Mouse (Mus musculus) cerebellum, adult (tissue): ENCODE results near the gene Nhlrc3.

Experiments used
- ATAC-seq: cut with Nextera tagmentation; 2 replicates; pipeline ENCODE4 v1.9.2; 2017; ENCODE audit warnings: mild to moderate bottlenecking, moderate library complexity, mixed read lengths; ENCODE audit not compliant: insufficient number of reproducible peaks, low FRiP score, low TSS enrichment

Nhlrc3 gene

GRCm38 (mm10) chr3:53454984-53455383 lies 8.1 kb downstream of the Nhlrc3 start:
- ATAC-seq: no peak

GRCm38 (mm10) chr3:53454561-53454960 lies 8.6 kb downstream of the Nhlrc3 start:
- no peak for ATAC-seq

- no peak for ATAC-seq
These were observed 9.1 kb downstream of the Nhlrc3 start for GRCm38 (mm10) chr3:53454005-53454404.

- ATAC-seq: no peak
These were observed 9.8 kb downstream of the Nhlrc3 start for GRCm38 (mm10) chr3:53453346-53453745.

GRCm38 (mm10) chr3:53452351-53452750 lies 10.8 kb downstream of the Nhlrc3 start:
- ATAC-seq: no peak

GRCm38 (mm10) chr3:53450666-53451065 lies 12.5 kb downstream of the Nhlrc3 start:
- ATAC-seq: peak; percentile 51; the same call in 1 of the 2 replicates

GRCm38 (mm10) chr3:53448208-53448607 lies 14.9 kb downstream of the Nhlrc3 start:
- peak; percentile 65 for ATAC-seq

- no peak for ATAC-seq
These were observed 16.3 kb downstream of the Nhlrc3 start for GRCm38 (mm10) chr3:53446801-53447200.

- no peak for ATAC-seq
These were observed 17.6 kb downstream of the Nhlrc3 start for GRCm38 (mm10) chr3:53445540-53445939.

GRCm38 (mm10) chr3:53436550-53436949 lies 26.6 kb downstream of the Nhlrc3 start:
- no peak for ATAC-seq

- ATAC-seq: no peak
These were observed 28.5 kb downstream of the Nhlrc3 start for GRCm38 (mm10) chr3:53434610-53435009.

GRCm38 (mm10) chr3:53423576-53423975 lies 39.6 kb downstream of the Nhlrc3 start:
- peak; percentile 26; the same call in 1 of the 2 replicates for ATAC-seq

- ATAC-seq: no peak
These were observed 40.4 kb downstream of the Nhlrc3 start for GRCm38 (mm10) chr3:53422691-53423090.

- no peak for ATAC-seq
These were observed 41.5 kb downstream of the Nhlrc3 start for GRCm38 (mm10) chr3:53421656-53422055.

GRCm38 (mm10) chr3:53417701-53418100 lies 45.4 kb downstream of the Nhlrc3 start:
- no peak for ATAC-seq

- peak; percentile 95 for ATAC-seq
These were observed 47.1 kb downstream of the Nhlrc3 start for GRCm38 (mm10) chr3:53416036-53416506.

GRCm38 (mm10) chr3:53413959-53414358 lies 49.2 kb downstream of the Nhlrc3 start:
- ATAC-seq: no peak

- no peak for ATAC-seq
These were observed 49.7 kb downstream of the Nhlrc3 start for GRCm38 (mm10) chr3:53413465-53413864.

- no peak for ATAC-seq
These were observed 50.9 kb downstream of the Nhlrc3 start for GRCm38 (mm10) chr3:53412259-53412658.

- no peak for ATAC-seq
These were observed 53.1 kb downstream of the Nhlrc3 start for GRCm38 (mm10) chr3:53410031-53410430.

GRCm38 (mm10) chr3:53407145-53407544 lies 56.0 kb downstream of the Nhlrc3 start:
- ATAC-seq: no peak
